Mouse (Mus musculus) inflammation-experienced regulatory T-cells, adult 6 months (primary cell): Measurements from ENCODE around the gene Sec16b. TPM values are rescaled to one million over a fixed set of nuclear protein-coding genes. Genes with fewer than 3 reads are reported as not detected.

Source experiments
- ATAC-seq: one replicate; pipeline ENCODE4 v1.8.0; 2017
- polyA plus RNA-seq, 3 experiments: library from polyadenylated mRNA; unstranded; fragments of 100-300 nt; shearing (Covaris generic); gene quantifications; one replicate each; pipeline ENCODE4 v1.2.1; 2017

Sec16b gene
- polyA plus RNA-seq, 3 experiments from 2014 or later, result 1.2 to 2.4 (median 2.4) TPM

- ATAC-seq, result peak; percentile 59
Measured at GRCm38 (mm10) chr1:157560654-157561386, 54.3 kb downstream of the Sec16b start.

- ATAC-seq, result no peak
Measured at GRCm38 (mm10) chr1:157567819-157568218, 61.3 kb downstream of the Sec16b start.

- ATAC-seq, result no peak
Measured at GRCm38 (mm10) chr1:157569263-157570090, 62.9 kb downstream of the Sec16b start.

- ATAC-seq, result no peak
Measured at GRCm38 (mm10) chr1:157575316-157575715, 68.8 kb downstream of the Sec16b start.

- ATAC-seq, result no peak
Measured at GRCm38 (mm10) chr1:157578336-157578735, 71.8 kb downstream of the Sec16b start.

- no peak for ATAC-seq
Measured at GRCm38 (mm10) chr1:157586556-157586955, 80.0 kb downstream of the Sec16b start.

- no peak for ATAC-seq
Measured at GRCm38 (mm10) chr1:157592039-157592438, 85.5 kb downstream of the Sec16b start.

GRCm38 (mm10) chr1:157594561-157594960 is 88.0 kb downstream of the Sec16b start:
- no peak for ATAC-seq

GRCm38 (mm10) chr1:157595165-157595564 is 88.6 kb downstream of the Sec16b start:
- ATAC-seq, result no peak

GRCm38 (mm10) chr1:157604513-157604912 is 98.0 kb downstream of the Sec16b start:
- no peak for ATAC-seq

Other genes with a start within 250 kb of the Sec16b start
- under 1 TPM; 0.03 to 0.24 (median 0.17) TPM for gene Rasal2, start 94.1 kb upstream of the Sec16b start, polyA plus RNA-seq
- gene Cryzl2, start 48.2 kb upstream of the Sec16b start, polyA plus RNA-seq, result 1 to 10 TPM in 2 of 3 experiments, under 1 TPM in 1; 0.83 to 7.4 (median 6.1) TPM